Mouse (Mus musculus): ENCODE measurements around the gene Gnl2.

Gene Gnl2

GRCm38 (mm10) chr4:125015806-125016635 is at the start of gene Gnl2:
Gene Gnl2, plus strand, starts transcription at chr4:125016585.
- DNase-seq (ENCODE audit: low read depth, low spot score): no peak

GRCm38 (mm10) chr4:124968711-124969110 is 47.7 kb upstream of the Gnl2 start:
- no peak for DNase-seq (ENCODE audit: low read depth, low spot score)

GRCm38 (mm10) chr4:124969219-124969848 is 47.1 kb upstream of the Gnl2 start:
- DNase-seq (ENCODE audit: low read depth, low spot score): no peak

DNA sequence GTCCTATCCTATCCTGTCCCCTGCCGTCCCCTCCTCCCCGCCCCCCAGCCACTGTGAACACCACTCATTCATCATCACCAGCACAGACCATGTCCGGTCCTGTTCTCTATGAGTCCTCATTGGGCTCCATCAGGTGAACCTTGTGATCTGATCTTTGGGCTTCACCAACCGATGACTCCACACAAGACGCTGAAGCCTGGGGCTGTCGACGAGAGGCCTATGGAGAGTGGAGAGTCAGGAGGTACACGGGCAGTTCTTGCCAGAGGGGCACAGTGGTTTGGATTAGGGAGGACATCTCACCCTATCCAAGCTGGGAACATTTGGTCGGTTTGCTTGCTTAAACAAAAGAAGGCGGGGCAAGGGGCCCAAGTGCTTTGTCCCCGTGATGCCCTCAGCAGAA is 46.2 kb upstream of the Gnl2 start:
- DNase-seq (ENCODE audit: low read depth, low spot score): no peak

GRCm38 (mm10) chr4:124970677-124971076 is 45.7 kb upstream of the Gnl2 start:
- peak; percentile 20 for DNase-seq (ENCODE audit: low read depth, low spot score)

DNA sequence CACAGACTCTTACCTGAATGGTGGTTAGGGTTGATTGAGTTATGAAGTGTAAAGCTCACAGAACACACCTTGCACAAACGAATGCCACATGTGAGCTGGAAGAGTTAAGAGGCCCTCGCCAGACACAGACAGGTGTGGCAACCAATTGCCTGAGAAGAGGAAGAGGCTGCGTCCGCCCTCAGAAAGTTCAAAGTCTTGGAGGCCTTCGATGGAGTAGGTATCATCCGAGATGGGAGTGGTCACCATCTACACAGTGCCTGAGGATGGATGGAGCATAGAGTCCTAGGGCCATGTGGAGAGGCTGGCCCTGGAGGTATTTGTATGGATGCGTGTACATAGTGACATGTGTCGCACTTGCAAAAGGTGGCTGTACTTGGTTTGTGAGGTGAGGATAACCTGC is 45.3 kb upstream of the Gnl2 start:
- DNase-seq (ENCODE audit: low read depth, low spot score): no peak

DNA sequence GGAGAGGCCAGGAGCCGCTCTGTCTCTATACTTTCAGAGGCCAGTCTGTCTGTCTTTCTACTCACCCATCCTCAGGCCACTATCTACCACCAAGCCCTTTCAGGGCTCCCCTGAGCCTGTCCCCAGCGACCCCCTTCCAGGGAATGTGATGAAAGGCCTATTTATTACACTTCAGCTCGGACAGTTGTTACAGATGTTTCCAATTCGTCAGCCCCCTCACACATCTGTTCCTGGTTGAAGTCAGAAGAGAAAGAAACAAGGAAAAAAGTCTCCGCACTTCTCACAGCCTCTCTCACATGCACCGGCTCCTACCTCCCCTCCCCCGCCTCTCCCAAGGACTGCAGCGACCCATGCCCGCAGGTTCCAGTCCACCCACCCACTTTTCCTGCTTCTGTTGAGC is 44.1 kb upstream of the Gnl2 start:
- no peak for DNase-seq (ENCODE audit: low read depth, low spot score)

DNA sequence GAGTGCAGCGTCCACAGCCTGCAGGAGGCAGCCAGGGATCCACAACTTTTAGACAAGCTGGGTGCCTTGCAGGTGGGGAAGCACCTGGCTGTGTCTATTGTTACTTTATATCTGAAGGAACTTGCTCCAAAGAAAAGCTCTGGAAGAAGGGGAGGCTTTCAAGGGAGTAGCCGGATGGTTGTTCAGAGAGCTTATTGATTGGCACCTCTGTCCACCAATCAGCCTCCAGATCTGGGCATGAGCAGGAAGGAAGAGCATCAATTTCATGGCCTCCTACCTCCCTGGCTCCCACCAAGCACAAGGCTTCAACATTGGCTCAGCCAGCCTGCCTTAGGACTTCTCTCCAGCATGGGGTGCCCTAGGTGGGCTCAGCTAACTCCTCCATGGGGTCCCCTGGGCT is 43.1 kb upstream of the Gnl2 start:
- peak; percentile 84 for DNase-seq (ENCODE audit: low read depth, low spot score)

- DNase-seq (ENCODE audit: low read depth, low spot score): no peak
These were observed 38.2 kb upstream of the Gnl2 start for GRCm38 (mm10) chr4:124978201-124978600.

DNA sequence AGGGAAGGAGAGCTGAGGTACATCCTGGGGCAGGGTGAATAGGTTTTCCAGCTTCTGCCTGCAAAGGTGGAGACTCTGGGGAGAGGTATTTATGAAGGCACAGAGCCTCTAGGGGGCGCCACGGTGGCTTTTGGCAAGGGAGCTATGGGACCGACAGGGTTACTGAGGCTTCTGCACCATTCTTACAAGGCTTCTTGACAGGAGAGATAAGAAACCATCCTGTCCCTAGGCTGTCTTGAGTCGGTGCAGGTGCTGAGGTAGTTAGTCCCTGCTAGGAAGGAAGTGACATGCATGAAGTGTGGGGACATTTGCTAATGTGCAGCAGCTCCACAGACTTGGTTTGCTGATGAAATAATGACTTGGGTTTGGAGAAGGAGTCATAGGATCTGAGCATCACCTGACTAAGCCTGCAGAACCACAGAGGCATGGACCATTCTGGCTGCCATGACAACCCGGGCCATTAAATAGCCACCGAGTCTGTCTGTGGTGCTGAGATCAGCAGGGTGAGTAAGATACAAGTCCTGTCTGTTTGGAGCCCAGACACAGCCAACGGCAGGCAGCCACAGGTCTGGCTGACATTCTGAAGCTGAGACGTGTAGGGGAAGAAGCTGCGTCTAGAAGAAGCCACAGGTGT is 32.4 kb upstream of the Gnl2 start:
- peak; percentile 65 for DNase-seq (ENCODE audit: low read depth, low spot score)

GRCm38 (mm10) chr4:124984871-124985670 is 31.3 kb upstream of the Gnl2 start:
- DNase-seq (ENCODE audit: low read depth, low spot score): no peak

DNA sequence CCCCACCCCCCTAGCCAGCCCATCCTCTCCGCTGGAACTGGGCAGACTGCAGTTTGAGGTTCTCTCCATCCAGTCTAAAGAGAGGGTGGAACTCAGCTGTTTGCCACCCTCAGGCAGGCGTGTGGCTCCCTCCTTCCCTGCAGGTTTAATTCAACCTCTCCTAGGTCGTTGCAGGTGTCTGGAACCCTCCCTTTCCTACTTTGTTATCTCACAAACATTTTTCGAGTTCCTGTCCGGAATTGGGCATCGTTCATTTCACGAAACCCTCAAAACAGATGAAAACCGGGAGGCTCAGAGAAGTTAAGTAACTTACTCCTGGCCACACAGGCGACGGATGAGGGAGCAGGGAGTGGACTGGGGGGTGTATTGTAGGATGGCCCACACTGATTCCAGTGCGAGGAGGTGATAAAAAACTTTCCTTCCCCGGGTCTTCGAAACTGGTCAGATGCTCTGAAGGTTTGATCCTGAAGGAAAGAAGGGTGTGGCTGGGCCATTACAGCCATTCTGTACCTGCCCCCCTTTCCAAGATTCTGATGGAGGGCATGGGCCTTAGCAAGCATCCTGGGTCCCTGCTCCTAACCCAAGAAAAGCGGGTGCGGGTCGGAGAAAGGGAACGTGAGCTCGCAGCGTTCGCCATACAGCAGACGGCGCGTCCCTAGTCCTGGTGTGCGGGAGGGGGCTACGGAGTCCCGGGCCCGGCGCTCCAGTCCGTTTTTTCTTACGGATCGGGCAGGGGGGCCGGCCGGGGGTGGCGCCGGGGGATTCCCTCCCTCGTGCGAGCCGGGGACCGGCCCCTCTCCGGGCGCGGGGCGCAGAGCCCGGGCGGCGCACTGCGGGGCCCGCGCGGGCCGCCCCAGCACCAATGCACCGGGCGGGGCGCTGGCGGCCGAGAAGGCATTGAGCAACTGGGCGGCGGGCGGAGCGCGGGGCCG is 30.4 kb upstream of the Gnl2 start, which contains the start of gene Rspo1:
Rspo1 (plus strand) TSS at position 760 of the 932 bp plus-strand sequence.
- DNase-seq (ENCODE audit: low read depth, low spot score): peak; percentile 59

DNA sequence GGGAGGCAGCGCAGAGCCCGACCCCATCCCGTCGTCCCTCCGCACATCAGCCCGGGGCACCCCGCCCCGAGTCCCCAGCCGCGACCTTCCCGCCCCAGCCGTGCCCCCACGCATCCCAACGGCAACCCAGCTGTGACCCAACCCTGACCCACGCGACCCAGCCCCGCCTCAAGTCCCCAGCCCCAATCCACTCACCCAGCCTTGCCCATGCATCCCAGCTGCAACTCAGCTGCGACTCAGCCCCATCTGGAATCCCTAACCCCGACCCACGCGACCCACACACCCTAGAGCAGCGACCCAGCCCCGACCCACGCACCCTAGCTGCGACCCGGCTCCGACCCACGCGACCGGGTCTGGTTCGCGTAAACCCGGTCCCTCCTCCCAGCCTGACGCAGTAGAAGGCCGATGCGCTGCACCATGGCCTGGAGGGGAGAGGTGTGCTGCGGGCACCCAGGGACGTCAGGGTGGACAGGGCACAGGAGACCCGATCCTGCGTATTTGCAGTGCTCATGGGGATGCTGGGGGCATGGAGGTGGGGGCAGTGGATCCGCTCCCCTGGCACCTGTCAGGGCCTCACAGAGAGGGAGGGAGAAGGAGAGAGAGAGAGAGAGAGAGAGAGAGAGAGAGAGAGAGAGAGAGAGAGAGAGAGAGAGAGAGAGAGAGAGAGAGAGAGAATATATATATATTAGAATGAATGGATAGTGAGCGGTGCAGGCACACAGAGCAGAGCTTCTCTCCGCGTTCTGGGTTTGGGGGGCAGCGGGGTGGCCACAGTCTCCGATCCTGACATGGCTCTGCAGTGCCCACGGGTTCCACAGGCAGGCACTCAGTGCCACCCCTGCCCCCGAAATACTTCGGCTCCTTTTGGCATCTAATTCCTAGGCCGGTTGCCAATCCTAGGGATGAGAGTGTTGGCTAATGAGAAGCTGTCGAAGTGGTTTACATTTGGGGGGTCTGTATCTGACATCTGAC is 29.4 kb upstream of the Gnl2 start:
- DNase-seq (ENCODE audit: low read depth, low spot score): no peak

DNA sequence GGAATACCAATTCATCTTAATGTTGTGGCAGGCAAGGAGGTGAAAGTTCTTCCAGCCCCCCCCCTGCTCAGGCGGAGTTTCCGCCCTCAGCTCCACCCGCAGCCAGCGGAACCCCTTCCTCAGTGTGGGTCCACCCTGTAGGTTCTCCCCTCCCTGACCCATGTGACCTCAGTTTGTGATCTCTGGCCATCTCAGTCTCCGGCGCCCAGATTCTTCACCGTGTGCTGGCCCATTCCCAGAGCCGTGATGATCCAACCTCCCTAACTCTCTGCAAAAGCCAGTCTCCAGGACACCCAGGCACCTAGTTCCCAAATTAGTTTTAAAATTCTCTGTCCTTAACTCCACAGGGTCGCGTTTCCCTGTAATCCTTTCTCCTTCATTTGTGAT is 28.7 kb upstream of the Gnl2 start:
- DNase-seq (ENCODE audit: low read depth, low spot score): no peak

DNA sequence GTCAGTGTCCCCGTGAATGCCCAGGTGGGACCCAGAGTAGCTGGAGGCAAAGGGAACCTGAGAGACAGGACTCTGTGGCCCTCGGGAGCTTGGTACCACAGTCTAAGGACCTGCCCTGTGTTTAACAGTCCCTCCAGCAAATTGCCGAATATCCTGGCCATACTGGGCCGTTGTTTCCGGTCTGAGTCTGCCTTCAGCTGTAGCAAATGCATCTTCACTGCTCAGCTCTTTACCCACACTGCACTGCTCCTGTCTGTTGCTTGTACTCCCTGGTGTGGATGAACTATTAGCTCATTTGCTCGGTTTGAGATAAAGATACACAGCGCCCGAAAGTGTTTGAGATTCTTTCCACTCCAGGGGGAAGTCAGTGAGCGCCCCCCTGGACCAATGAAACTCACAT is 28.0 kb upstream of the Gnl2 start:
- DNase-seq (ENCODE audit: low read depth, low spot score): no peak

- no peak for DNase-seq (ENCODE audit: low read depth, low spot score)
These were observed 26.6 kb upstream of the Gnl2 start for GRCm38 (mm10) chr4:124989787-124990253.

- no peak for DNase-seq (ENCODE audit: low read depth, low spot score)
These were observed 26.1 kb upstream of the Gnl2 start for GRCm38 (mm10) chr4:124990325-124990724.

DNA sequence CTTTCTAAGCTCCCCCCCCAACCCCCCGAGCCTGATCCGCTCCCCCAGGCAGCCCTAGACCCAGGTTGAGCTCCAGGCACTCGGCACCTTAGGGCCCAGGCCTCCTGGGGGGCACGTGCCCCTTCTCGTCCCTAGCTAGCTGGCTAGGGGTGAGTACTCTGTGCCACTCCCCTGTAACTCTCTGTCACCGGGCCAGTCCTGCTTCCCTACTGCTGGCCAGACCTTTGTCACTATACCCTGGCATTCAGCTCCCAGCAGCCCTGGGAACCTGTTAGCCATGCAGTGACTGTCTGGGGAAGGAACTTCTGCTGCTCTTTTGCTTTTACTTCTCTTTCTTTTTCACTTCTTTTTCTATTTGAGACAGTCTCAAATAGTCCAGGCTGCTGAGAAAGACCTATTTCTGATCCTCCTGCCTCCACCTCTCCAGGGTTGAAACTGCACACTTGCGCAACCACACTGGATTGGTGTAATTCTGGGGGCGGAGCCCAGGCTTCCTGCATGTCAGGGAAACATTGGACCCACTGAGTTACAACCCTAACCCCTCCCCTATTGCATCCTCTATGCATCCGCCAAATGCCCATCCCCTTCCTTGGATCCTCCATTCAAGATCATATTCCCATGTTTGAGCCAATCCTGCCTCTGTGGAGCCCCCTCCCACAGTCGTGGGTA is 18.8 kb upstream of the Gnl2 start:
- DNase-seq (ENCODE audit: low read depth, low spot score): no peak

DNA sequence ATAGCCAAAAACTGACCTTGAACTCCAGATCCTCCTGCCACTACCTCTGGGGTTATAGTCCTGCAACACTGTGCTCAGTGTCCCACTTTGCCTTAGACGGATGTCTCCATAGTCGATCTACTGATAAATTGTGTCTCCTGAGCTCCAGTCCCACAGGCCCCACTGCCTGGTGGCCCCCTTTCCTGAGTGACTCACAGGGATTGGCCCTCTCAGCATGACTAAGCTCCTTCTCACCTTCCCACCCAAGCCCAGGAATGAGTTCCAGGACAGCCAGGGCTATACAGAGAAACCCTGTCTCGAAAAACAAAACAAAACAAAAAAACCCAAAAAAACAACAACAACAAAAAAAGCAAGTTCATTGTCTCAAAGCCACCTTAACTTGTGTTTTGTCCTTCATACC is 16.8 kb upstream of the Gnl2 start:
- no peak for DNase-seq (ENCODE audit: low read depth, low spot score)
